Mouse (Mus musculus): ENCODE data around the gene Hist1h2ao.
"Not testable (repeated sequence)": the region's sequence is repeated elsewhere in the genome, so short reads cannot be mapped to it uniquely, and the experiment has no call there.

DNA sequence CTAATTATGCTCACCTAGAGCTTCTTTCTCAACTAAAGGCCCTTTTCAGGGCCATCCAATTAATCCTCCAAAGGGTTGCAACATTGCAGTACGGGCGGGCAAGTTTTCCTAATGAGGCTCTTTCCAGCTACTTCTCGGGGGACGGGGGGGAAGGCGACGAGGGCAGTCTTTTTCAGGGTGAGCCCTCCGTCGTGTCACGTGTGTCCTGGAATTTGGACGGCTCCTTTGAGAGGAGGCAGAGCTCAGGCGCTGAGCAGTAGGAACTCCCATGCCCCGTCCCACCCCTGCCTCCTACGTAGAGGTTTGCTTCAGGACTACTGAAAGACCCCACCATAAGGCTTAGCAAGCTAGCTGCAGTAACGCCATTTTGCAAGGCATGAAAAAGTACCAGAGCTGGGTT, 1.8 kb downstream of the Hist1h2ao start:
- TF ChIP-seq GATA1 (IDR thresholded peaks at IDR 0.05; ENCODE audit: borderline replicate concordance, low read length); FLI1 (IDR thresholded peaks at IDR 0.05; ENCODE audit: low read length): not testable (repeated sequence)

Data from megakaryocyte, embryonic 14.5 days (primary cell).